Mouse (Mus musculus) heart, embryonic 11.5 days (tissue): ENCODE data around the gene Cavin3. TPM values are rescaled to one million over a fixed set of nuclear protein-coding genes. Genes with fewer than 3 reads are reported as not detected.

Experiments
- ATAC-seq: fragments of 200-750 bp; cut with Nextera tagmentation; replicated peaks from 2 replicates; pipeline ENCODE4 v1.8.0; 2017; ENCODE audit warnings: moderate library complexity; ENCODE audit not compliant: insufficient number of reproducible peaks, low FRiP score, low TSS enrichment
- H3K27ac ChIP-seq: fragments of 300-500 bp; sonication (generic); 2 replicates; pipeline ENCODE4 v1.5.1; 2014; ENCODE audit warnings: mild to moderate bottlenecking, low read depth, low read length
- H3K27me3 ChIP-seq: fragments of 300-500 bp; sonication (generic); 2 replicates; pipeline ENCODE4 v1.6.1; 2014; ENCODE audit warnings: mild to moderate bottlenecking, low read length, mixed read lengths; ENCODE audit not compliant: control insufficient read depth, insufficient read depth
- H3K36me3 ChIP-seq: fragments of 300-500 bp; sonication (generic); 2 replicates; pipeline ENCODE4 v1.6.1; 2014; ENCODE audit warnings: mild to moderate bottlenecking, low read length, moderate library complexity, mixed read lengths; ENCODE audit not compliant: control insufficient read depth, insufficient read depth
- H3K4me1 ChIP-seq: fragments of 300-500 bp; sonication (generic); 2 replicates; pipeline ENCODE4 v1.6.1; 2014; ENCODE audit warnings: low read length; ENCODE audit not compliant: control insufficient read depth, insufficient read depth
- H3K4me2 ChIP-seq: fragments of 300-500 bp; sonication (generic); 2 replicates; pipeline ENCODE4 v1.6.1; 2014; ENCODE audit warnings: mild to moderate bottlenecking, moderate library complexity
- H3K4me3 ChIP-seq: fragments of 300-500 bp; sonication (generic); 2 replicates; pipeline ENCODE4 v1.5.1; 2014; ENCODE audit warnings: low read depth, low read length
- H3K9ac ChIP-seq: fragments of 300-500 bp; sonication (generic); 2 replicates; pipeline ENCODE4 v1.6.1; 2014; ENCODE audit warnings: mild to moderate bottlenecking, low read depth, low read length, moderate library complexity
- H3K9me3 ChIP-seq: fragments of 300-500 bp; sonication (generic); replicated peaks from 2 replicates; pipeline ENCODE4 v1.6.1; 2016; ENCODE audit warnings: low read length; ENCODE audit not compliant: control insufficient read depth
- WGBS: fragments of 180-500 bp; shearing (Covaris S2); extraction: QIAGEN DNeasy Blood & Tissue Kit; methylation state at CpG from one replicate; pipeline ENCODE4 v1.1.7; 2014; ENCODE audit not compliant: insufficient replicate concordance; 5-methylcytosine and 5-hydroxymethylcytosine counted together
- polyA plus RNA-seq: library from polyadenylated mRNA; unstranded; fragments of >200 nt; fragmentation: Nextera tagmentation; extraction: Ambion mirVana; gene quantifications from 2 replicates; pipeline ENCODE4 v1.2.1, GENCODE M21; 2014

Gene Cavin3
- polyA plus RNA-seq, 1 experiment from 2014 or later, result 71.2 TPM

GRCm38 (mm10) chr7:105515178-105515577, 33.1 kb upstream of the Cavin3 start:
- WGBS, result 10% methylated on average over 5 of the region's 5 CpGs
- Histone ChIP-seq H3K9ac (no peak overlapping the region), H3K36me3 (no peaks in the 10 kb centered on the region), H3K4me3 (no peak overlapping the region), H3K27me3 (no peaks in the 10 kb centered on the region), H3K4me2 (no peak overlapping the region), H3K9me3 (no peaks in the 10 kb centered on the region), H3K27ac (no peak overlapping the region), H3K4me1 (no peaks in the 10 kb centered on the region)
- ATAC-seq, result no peak

GRCm38 (mm10) chr7:105514561-105514960, 32.5 kb upstream of the Cavin3 start:
- Histone ChIP-seq H3K9ac (no peak overlapping the region), H3K27me3 (no peaks in the 10 kb centered on the region), H3K36me3 (no peaks in the 10 kb centered on the region), H3K4me2 (no peak overlapping the region), H3K4me3 (no peak overlapping the region), H3K27ac (no peak overlapping the region), H3K4me1 (no peaks in the 10 kb centered on the region), H3K9me3 (no peaks in the 10 kb centered on the region)
- WGBS, result 48% methylated on average over 5 of the region's 5 CpGs
- ATAC-seq, result no peak

DNA sequence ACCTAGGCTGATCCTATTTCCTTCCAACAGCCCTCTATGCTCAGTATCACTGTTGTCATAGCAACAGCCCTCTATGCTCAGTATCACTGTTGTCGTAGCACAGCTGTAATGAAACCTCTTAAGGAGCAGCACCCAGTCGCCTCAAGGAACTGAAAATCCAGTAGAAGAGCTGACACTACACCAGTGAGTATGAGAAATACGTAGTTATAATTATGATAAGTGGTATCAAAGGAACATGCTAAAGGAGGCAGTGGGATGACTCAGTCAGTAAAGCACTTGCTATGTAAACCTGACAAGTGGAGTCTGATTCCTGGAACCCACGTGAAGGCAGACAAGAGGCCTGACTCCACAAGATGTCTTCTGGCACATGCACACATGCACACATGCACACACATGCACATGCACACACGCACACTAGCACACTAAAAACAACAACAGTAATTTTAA, 31.8 kb upstream of the Cavin3 start:
- Histone ChIP-seq H3K36me3 (no peaks in the 10 kb centered on the region), H3K4me1 (no peaks in the 10 kb centered on the region), H3K9me3 (no peaks in the 10 kb centered on the region), H3K4me3 (no peak overlapping the region), H3K27me3 (no peaks in the 10 kb centered on the region), H3K9ac (no peak overlapping the region), H3K4me2 (no peak overlapping the region), H3K27ac (no peak overlapping the region)
- 39% methylated on average over 5 of the region's 5 CpGs for WGBS
- no peak for ATAC-seq

GRCm38 (mm10) chr7:105510143-105510542, 28.0 kb upstream of the Cavin3 start:
- no peaks in the 10 kb centered on the region for H3K36me3 ChIP-seq
- no peak for ATAC-seq
- no peaks in the 10 kb centered on the region for H3K27me3 ChIP-seq
- H3K9ac ChIP-seq, result no peak overlapping the region
- 47% methylated on average over 5 of the region's 5 CpGs for WGBS
- H3K27ac ChIP-seq, result no peak overlapping the region
- no peaks in the 10 kb centered on the region for H3K4me1 ChIP-seq
- H3K9me3 ChIP-seq, result no peaks in the 10 kb centered on the region
- no peak overlapping the region for H3K4me3 ChIP-seq
- H3K4me2 ChIP-seq, result no peak overlapping the region

- Histone ChIP-seq H3K27me3 (no peaks in the 10 kb centered on the region), H3K4me1 (no peaks in the 10 kb centered on the region), H3K4me3 (no peak overlapping the region), H3K9ac (no peak overlapping the region), H3K36me3 (no peaks in the 10 kb centered on the region), H3K9me3 (no peaks in the 10 kb centered on the region), H3K27ac (no peak overlapping the region), H3K4me2 (no peak overlapping the region)
- WGBS, result 62% methylated on average over 4 of the region's 4 CpGs
- no peak for ATAC-seq
These were observed 25.2 kb upstream of the Cavin3 start for GRCm38 (mm10) chr7:105507257-105507656.

GRCm38 (mm10) chr7:105501984-105502383, 19.9 kb upstream of the Cavin3 start:
- Histone ChIP-seq H3K27me3 (no peaks in the 10 kb centered on the region), H3K4me2 (no peak overlapping the region), H3K4me3 (no peak overlapping the region), H3K9me3 (no peaks in the 10 kb centered on the region), H3K27ac (no peak overlapping the region), H3K4me1 (no peaks in the 10 kb centered on the region), H3K36me3 (no peaks in the 10 kb centered on the region), H3K9ac (no peak overlapping the region)
- 74% methylated on average over 4 of the region's 4 CpGs for WGBS
- ATAC-seq, result no peak

DNA sequence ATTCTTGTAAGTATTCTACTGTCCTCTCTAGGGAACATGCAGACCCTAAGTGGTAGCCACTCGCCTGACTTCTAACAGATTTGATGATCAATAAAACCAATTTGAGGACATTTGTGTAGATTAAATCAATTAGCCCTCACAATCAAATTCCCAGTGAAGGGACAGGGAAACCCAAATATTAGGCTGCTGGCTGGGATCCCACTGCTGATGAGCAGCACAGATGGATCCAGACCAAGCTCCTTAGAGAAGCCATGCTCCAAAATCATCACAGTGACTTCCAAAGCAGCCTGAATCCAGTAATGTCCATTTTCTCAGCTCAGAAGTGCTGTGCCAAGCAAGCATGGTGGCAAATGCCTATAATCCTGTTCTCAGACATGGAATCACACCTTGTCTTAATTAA, 17.6 kb upstream of the Cavin3 start:
- Histone ChIP-seq H3K4me2 (no peak overlapping the region), H3K4me1 (no peaks in the 10 kb centered on the region), H3K9ac (no peak overlapping the region), H3K27me3 (no peaks in the 10 kb centered on the region), H3K27ac (no peak overlapping the region), H3K4me3 (no peak overlapping the region), H3K36me3 (no peaks in the 10 kb centered on the region), H3K9me3 (no peaks in the 10 kb centered on the region)
- 85% methylated on average over 1 of the region's 1 CpGs for WGBS
- no peak for ATAC-seq

DNA sequence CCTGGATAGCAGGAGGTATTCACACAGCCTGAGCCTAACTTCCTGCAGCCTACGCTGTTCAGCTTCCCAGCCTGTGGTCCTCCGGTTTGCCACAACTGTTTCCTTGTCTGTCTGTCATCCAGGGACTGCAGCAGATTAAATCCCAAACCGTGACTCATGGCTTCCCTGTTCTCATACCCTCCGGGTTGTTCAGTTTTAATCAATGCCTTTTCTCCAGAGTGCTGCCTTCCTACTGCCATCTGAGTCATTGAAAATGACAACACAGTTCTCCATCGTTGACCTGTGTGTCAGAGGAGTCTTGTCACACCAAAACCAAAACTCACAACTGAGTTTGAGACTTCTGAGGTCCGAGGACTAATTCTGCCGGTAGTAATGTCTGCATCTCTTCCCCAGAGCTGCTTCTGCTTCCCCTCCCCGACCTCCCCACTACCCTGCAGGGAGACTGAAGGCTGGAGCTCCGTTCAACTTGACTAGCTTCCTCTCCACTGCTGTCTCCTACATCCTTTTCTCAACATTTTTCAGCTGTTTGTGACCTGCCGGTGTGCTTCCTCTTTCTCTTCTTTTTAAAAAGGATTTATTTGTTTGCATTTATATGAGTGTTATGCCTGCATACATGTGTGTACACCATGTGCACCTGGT, 16.9 kb upstream of the Cavin3 start:
- ATAC-seq, result no peak
- H3K4me3 ChIP-seq, result no peak overlapping the region
- WGBS, result 49% methylated on average over 10 of the region's 10 CpGs

GRCm38 (mm10) chr7:105497881-105498280, 15.8 kb upstream of the Cavin3 start:
- Histone ChIP-seq H3K4me3 (no peak overlapping the region), H3K36me3 (no peaks in the 10 kb centered on the region), H3K27ac (no peak overlapping the region), H3K9me3 (no peaks in the 10 kb centered on the region), H3K4me1 (no peaks in the 10 kb centered on the region), H3K27me3 (no peaks in the 10 kb centered on the region), H3K9ac (no peak overlapping the region), H3K4me2 (no peak overlapping the region)
- 81% methylated on average over 3 of the region's 3 CpGs for WGBS
- no peak for ATAC-seq

More for the DNA sequence above, 16.9 kb upstream of the Cavin3 start:
- Histone ChIP-seq H3K9ac (no peak overlapping the region), H3K4me2 (no peak overlapping the region), H3K36me3 (no peaks in the 10 kb centered on the region), H3K27me3 (no peaks in the 10 kb centered on the region), H3K9me3 (no peaks in the 10 kb centered on the region), H3K4me1 (no peaks in the 10 kb centered on the region), H3K27ac (no peak overlapping the region)
